Mouse (Mus musculus): ENCODE results near the gene Mylpf. TPM values are rescaled to one million over a fixed set of nuclear protein-coding genes. Genes with fewer than 3 reads are reported as not detected.

The Mylpf gene
- polyA plus RNA-seq, 2 experiments, result 15.6 to 31.0 TPM

DNA sequence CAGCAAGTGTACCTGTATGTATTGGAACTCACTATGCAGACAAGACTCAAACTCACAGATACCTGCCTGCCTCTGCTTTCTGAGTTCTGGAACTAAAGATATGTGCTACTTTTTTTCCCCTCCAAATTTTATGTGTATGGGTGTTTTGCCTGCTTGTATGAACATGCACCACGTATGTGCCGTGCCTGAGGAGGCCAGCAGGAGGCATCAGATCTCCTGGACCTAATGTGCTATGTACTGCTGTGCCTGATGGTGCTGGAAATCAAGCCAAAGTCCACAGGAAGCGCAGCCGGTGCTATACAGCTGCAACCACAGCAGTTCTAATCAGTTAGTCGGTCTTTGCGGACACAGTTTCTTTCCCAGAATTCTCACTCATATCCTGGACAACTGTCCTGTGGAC lies 24.9 kb upstream of the Mylpf start:
- H3K4me3 ChIP-seq (ENCODE audit: insufficient read depth in 1 of 2, low read depth in 2 of 2, low read length in 2 of 2), result no peak overlapping the region
- TF ChIP-seq EP300 (IDR thresholded peaks at IDR 0.05; ENCODE audit: low read depth) (no peak), CTCF (IDR thresholded peaks at IDR 0.05; ENCODE audit: low read depth) (peak; percentile 79)
- H3K9me3 ChIP-seq (ENCODE audit: control insufficient read depth, low read length), result no peaks in the 10 kb centered on the region
- H3K27ac ChIP-seq, result peak overlapping the region; percentile 33
- WGBS (ENCODE audit: insufficient replicate concordance), result 56% methylated on average over 6 of the region's 6 CpGs
- ATAC-seq (ENCODE audit: insufficient read depth), result peak; percentile 78
- no peak for DNase-seq (ENCODE audit: low read depth in 3 of 3, low spot score in 3 of 3)
- no peaks in the 10 kb centered on the region for H3K36me3 ChIP-seq (replicated peaks; ENCODE audit: control insufficient read depth, insufficient read depth, low read depth)
- peaks cover 24 to 34% of the 10 kb centered on the region in 2 experiments for H3K4me1 ChIP-seq (replicated peaks; ENCODE audit: control insufficient read depth in 2 of 2, insufficient read depth in 2 of 2, low read length in 1 of 2)
- peak overlapping the region; percentile 22; the same call in 1 of the 2 replicates for H3K4me2 ChIP-seq (ENCODE audit: low read depth)
- no peaks in the 10 kb centered on the region for H3K27me3 ChIP-seq (ENCODE audit: control insufficient read depth, insufficient read depth, low read length)
- no peak overlapping the region for H3K9ac ChIP-seq (replicated peaks)

DNA sequence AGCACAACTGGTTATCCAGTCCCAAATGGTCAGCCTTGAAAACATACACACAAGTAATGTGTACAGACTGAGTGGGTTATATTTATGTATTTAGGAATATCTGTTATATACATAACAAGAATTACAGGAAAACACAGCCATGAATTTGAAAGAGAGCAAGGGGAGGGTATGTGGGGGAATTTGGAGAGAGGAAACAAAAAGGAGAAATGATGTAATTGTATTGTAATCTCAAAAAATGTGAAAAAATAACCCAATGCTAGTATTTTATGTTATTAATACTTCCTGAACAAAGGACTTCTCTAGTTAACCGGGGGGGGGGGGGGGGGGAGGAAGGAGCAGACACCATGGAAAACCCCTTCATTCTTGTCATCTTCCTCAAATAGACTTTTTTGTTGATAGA lies 24.0 kb upstream of the Mylpf start:
- DNase-seq (ENCODE audit: low read depth in 3 of 3, low spot score in 3 of 3) (no peak), ATAC-seq (ENCODE audit: insufficient read depth) (no peak)
- Histone ChIP-seq H3K4me3 (ENCODE audit: insufficient read depth in 1 of 2, low read depth in 2 of 2, low read length in 2 of 2) (no peak overlapping the region), H3K36me3 (replicated peaks; ENCODE audit: control insufficient read depth, insufficient read depth, low read depth) (no peaks in the 10 kb centered on the region), H3K9me3 (ENCODE audit: control insufficient read depth, low read length) (no peaks in the 10 kb centered on the region), H3K27me3 (ENCODE audit: control insufficient read depth, insufficient read depth, low read length) (no peaks in the 10 kb centered on the region), H3K4me1 (replicated peaks; ENCODE audit: control insufficient read depth in 2 of 2, insufficient read depth in 2 of 2, low read length in 1 of 2) (peaks cover 24 to 34% of the 10 kb centered on the region in 2 experiments), H3K4me2 (ENCODE audit: low read depth) (no peak overlapping the region), H3K9ac (replicated peaks) (no peak overlapping the region), H3K27ac (peak overlapping the region; percentile 33; the same call in 1 of the 2 replicates)
- TF ChIP-seq EP300 (IDR thresholded peaks at IDR 0.05; ENCODE audit: low read depth), result no peak
- TF ChIP-seq CTCF (IDR thresholded peaks at IDR 0.05; ENCODE audit: low read depth), result no peak
- no CpG with 5 or more reads among the region's 1 CpGs for WGBS (ENCODE audit: insufficient replicate concordance)

DNA sequence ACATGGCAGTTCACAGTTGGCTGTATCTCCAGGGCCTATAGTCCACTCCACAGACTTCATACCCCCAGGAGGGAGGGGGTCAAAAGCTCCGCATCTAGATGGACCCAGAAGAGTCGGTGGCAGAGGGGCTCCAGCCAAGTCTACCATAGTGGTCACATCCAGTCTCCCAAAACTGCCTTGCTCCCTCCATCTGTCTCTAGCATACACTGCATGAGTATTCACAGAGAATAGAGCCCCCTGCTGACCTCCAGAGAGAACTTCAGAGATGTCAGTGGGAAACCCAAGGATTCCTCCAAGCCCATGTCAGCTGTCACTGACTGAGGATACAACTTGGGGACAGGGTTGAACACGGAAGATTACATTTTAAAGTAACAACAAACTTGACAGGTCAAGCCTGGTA lies 23.1 kb upstream of the Mylpf start:
- 40% methylated on average over 3 of the region's 3 CpGs for WGBS (ENCODE audit: insufficient replicate concordance)
- TF ChIP-seq CTCF (IDR thresholded peaks at IDR 0.05; ENCODE audit: low read depth) (peak; percentile 72), EP300 (IDR thresholded peaks at IDR 0.05; ENCODE audit: low read depth) (no peak)
- no peak for ATAC-seq (ENCODE audit: insufficient read depth)
- DNase-seq (ENCODE audit: low read depth in 3 of 3, low spot score in 3 of 3), result no peak
- Histone ChIP-seq H3K27ac (no peak overlapping the region), H3K27me3 (ENCODE audit: control insufficient read depth, insufficient read depth, low read length) (no peaks in the 10 kb centered on the region), H3K4me1 (replicated peaks; ENCODE audit: control insufficient read depth in 2 of 2, insufficient read depth in 2 of 2, low read length in 1 of 2) (peaks cover 20 to 29% of the 10 kb centered on the region in 2 experiments), H3K4me3 (ENCODE audit: insufficient read depth in 1 of 2, low read depth in 2 of 2, low read length in 2 of 2) (no peak overlapping the region), H3K9me3 (ENCODE audit: control insufficient read depth, low read length) (no peaks in the 10 kb centered on the region), H3K4me2 (ENCODE audit: low read depth) (no peak overlapping the region), H3K9ac (replicated peaks) (no peak overlapping the region), H3K36me3 (replicated peaks; ENCODE audit: control insufficient read depth, insufficient read depth, low read depth) (no peaks in the 10 kb centered on the region)

DNA sequence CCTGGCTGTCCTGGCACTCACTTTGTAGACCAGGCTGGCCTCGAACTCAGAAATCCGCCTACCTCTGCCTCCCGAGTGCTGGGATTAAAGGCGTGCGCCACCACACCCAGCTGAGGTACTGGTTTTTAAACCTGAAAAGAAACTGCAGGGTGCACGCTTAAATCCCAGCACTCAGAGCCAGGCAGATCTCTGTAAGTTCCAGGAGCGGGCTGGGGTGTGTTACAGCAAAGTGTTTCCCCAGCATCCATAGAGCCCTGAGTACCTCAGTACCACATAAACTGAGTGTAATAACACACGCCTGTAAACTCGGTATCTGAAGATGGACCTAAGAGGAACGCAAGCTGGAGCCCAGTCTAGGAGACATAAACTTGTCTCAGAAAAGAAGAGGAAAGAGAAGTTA lies 21.3 kb upstream of the Mylpf start:
- no peaks in the 10 kb centered on the region for H3K9me3 ChIP-seq (ENCODE audit: control insufficient read depth, low read length)
- no peaks in the 10 kb centered on the region for H3K27me3 ChIP-seq (ENCODE audit: control insufficient read depth, insufficient read depth, low read length)
- H3K4me3 ChIP-seq (ENCODE audit: insufficient read depth in 1 of 2, low read depth in 2 of 2, low read length in 2 of 2), result no peak overlapping the region
- TF ChIP-seq EP300 (IDR thresholded peaks at IDR 0.05; ENCODE audit: low read depth) (no peak), CTCF (IDR thresholded peaks at IDR 0.05; ENCODE audit: low read depth) (no peak)
- ATAC-seq (ENCODE audit: insufficient read depth) (no peak), DNase-seq (ENCODE audit: low read depth in 3 of 3, low spot score in 3 of 3) (no peak)
- no peak overlapping the region for H3K4me2 ChIP-seq (ENCODE audit: low read depth)
- peaks cover 10% of the 10 kb centered on the region for H3K36me3 ChIP-seq (replicated peaks; ENCODE audit: control insufficient read depth, insufficient read depth, low read depth)
- H3K9ac ChIP-seq (replicated peaks), result no peak overlapping the region
- 71% methylated on average over 10 of the region's 10 CpGs for WGBS (ENCODE audit: insufficient replicate concordance)
- no peak overlapping the region for H3K27ac ChIP-seq
- H3K4me1 ChIP-seq (replicated peaks; ENCODE audit: control insufficient read depth in 2 of 2, insufficient read depth in 2 of 2, low read length in 1 of 2), result peaks cover 20 to 23% of the 10 kb centered on the region in 2 experiments

DNA sequence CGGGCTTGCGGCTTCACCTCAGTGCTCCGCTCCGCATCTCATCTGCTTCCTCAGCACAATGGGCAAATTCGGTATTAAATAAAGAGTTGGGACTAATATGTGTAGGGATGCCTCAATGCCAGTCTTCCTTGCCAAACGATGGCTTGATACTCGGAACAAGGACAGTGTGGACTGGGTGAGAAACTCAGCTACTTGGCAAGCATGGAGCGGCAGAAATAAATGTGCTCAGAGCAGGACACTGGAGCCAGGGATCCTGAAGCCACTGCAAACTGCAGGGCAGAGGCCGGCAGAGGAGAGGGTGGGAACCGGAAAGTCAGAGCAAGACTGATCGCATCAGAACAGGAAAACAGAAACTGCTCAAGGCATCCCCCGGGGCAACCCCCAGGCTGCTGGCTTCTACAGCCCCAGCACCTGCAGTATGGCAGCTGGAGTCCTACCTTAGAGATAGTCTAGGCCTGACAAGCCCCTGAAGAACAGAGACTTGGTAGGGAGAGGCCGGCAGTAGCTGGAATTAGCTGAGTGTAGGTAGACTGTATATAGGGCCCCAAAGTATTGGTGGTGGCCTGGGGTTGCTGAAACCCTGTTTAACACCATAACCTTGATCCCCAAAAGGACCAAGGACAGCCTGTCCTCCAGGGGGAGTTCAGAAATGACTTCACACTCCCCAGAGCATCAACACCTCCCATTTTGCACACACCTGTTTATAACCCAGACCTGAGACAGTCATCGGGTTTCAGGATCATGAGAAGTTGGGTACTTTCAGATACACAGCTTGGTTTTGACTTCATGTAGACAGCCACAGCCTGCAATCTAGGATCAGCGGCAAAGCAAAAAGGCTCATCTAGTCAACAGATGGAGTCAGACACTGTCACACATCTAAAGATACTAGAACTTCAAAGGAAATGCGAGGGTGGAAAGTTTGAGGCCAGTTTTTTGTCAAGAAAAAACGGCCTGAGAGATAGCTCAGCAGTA lies 20.1 kb upstream of the Mylpf start:
- 58% methylated on average over 17 of the region's 17 CpGs for WGBS (ENCODE audit: insufficient replicate concordance)
- H3K27me3 ChIP-seq (ENCODE audit: control insufficient read depth, insufficient read depth, low read length), result no peaks in the 10 kb centered on the region
- H3K27ac ChIP-seq, result no peak overlapping the region
- H3K4me1 ChIP-seq (replicated peaks; ENCODE audit: control insufficient read depth in 2 of 2, insufficient read depth in 2 of 2, low read length in 1 of 2), result peaks cover 10 to 12% of the 10 kb centered on the region in 2 experiments
- no peak overlapping the region for H3K4me3 ChIP-seq (ENCODE audit: insufficient read depth in 1 of 2, low read depth in 2 of 2, low read length in 2 of 2)
- peaks cover 20% of the 10 kb centered on the region for H3K36me3 ChIP-seq (replicated peaks; ENCODE audit: control insufficient read depth, insufficient read depth, low read depth)
- no peaks in the 10 kb centered on the region for H3K9me3 ChIP-seq (ENCODE audit: control insufficient read depth, low read length)
- TF ChIP-seq EP300 (IDR thresholded peaks at IDR 0.05; ENCODE audit: low read depth) (no peak), CTCF (IDR thresholded peaks at IDR 0.05; ENCODE audit: low read depth) (no peak)
- H3K4me2 ChIP-seq (ENCODE audit: low read depth), result no peak overlapping the region
- ATAC-seq (ENCODE audit: insufficient read depth), result no peak
- DNase-seq (ENCODE audit: low read depth in 3 of 3, low spot score in 3 of 3), result no peak
- no peak overlapping the region for H3K9ac ChIP-seq (replicated peaks)
